Mouse (Mus musculus) bone marrow macrophage, adult 2 months (primary cell): ENCODE measurements around the gene Herc2.

Experiments used
- CTCF ChIP-seq: IDR thresholded peaks from 2 replicates; pipeline ENCODE4 v1.5.1; 2012; ENCODE audit warnings: low read depth, mild to moderate bottlenecking, low read length, moderate library complexity
- POLR2A ChIP-seq: IDR thresholded peaks from 2 replicates; pipeline ENCODE4 v1.6.1; 2012; ENCODE audit warnings: mild to moderate bottlenecking, low read depth, low read length, borderline replicate concordance

DNA sequence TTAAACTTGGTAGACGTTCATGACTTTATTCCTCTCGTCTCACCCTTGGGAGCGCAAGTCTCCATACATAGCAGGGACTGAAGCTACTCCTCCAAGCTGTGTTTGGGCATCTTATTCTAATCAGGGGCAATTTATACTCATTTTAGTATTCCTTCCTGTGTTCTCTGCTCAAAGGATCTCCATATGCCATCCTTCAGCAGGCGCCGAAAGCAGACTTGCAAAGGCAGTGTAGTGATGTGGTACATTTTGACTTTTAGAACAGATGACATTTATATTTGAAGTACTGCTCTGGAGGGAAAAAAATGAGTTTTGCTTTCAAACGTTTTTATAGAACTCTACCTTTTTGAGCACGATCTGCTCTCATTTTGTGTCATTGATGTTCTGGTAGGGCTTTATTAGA is 71.0 kb downstream of the Herc2 start:
- TF ChIP-seq CTCF, result no peak
- no peak for TF ChIP-seq POLR2A
